Mouse (Mus musculus): ENCODE measurements around the gene Dirc2.

Gene Dirc2

DNA sequence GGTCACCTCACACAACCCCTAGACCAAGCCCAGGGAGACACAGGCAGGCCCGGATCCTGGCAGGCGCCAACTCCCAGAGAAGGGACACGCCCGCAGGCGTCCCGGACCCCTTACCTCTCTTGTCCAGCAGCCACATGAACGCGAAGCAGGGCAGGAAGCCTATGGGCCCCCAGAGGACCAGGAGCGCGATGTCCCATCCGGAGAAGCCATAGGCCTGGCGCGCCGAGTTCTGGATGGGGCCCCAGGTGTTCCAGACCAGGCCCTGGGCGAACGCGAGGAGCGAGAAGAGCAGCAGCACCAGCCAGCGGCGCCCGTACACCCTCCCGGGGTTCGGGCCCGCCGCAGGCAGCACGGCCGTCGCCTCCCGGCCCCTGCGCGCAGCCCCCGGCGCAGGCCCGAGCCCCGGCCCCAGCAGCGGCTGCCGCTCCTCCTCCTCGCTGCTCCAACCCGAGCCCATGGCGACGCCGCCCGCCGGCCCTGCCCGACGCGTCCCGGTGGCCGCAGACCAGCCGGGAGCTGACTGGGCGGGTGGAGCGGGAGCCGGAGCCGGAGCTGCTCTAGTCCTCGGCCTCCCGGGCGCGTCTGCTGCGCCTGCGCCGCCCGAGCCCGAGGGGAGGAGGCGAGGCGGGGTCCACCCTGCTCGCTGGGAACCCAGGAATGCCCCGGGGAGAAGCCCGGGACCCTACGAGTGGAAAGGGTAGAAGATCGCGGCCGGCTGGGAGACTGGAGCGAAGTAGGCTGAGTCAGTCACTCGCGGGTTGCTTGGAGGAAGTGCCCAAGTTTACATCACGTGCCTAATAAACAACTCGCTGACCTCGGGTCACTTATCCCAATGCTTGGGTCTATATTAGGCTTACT, at the start of gene Dirc2:
Gene Dirc2, minus strand, starts transcription at position 572 of the 858 bp plus-strand sequence.
- peak; percentile 75 to 78 for DNase-seq

DNA sequence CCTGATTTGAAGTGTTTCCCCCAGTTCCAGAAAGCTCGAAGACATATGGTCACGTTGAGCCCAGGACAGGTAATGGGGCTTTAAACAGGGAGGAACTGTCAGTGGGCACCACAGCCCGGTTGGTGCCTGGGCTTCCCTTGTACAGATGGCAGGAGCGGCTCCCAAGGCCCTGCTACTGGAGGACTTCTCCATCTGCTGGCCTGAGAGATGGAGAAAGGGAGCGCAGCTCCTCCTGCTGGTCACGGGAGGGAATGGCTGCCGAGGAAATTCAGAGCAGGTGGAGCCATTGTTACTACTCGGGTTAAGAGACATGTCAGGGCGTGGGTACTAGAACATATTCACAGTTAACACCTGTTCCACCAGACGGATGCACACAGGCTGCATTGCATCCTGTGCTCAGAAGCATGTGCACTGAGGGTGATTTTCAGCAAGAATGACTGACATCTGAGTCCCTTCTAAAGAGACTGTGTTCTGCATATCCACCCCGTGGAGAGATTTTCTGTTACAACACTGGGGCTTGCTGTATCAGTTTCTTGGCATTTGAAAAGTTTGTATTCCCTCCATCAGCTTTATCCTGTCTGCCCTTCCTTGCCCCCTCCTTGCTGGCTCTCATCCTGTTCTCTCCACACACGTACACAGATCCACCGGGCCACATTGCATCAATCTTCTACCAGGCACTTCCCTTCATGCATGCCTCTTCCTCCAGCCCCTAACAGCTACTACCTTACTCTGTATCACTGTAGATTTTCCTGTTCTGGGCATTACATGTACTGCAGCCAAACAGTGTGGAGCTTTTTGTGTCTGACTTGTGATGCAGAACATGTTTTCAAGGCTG, 48.3 kb upstream of the Dirc2 start:
- DNase-seq = peak; percentile 78 to 79

DNA sequence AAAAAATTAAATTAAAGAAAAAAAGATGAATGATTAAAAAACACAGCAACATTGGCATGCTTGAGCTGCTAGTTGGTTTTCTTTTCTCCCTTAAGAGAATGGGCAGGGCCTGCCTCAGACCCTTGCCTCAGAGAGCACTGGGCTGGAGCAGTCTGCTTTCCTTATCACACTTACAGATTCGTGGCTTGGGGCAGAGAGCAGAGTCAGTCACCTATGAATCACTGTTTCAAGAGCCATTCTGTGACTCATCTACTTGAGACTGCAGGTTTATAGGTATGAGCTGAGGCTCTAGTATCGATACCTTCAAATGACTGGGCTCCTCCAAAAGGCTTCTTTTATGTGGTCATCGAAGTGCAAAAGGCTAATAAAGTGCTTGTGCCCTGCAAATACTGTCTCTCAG, 44.0 kb upstream of the Dirc2 start:
- no peak for DNase-seq

DNA sequence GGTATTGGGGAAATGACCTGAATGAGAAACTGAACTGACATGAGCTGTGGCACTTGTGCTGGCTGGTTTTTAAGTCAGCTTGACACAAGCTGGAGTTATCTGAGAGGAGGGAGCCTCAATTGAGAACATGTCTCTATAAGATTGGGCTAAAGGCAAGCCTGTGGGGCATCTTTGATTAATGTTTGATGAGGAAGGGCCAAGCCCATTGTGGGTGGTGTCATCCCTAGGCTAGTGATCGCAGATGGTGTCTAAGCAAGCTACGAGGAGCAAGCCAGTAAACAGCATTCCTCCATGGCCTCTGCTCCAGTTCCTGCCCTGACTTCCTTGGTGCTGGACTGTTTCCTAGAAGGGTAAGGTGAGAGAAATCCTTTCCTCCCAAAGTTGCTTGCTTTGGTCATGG, 39.7 kb upstream of the Dirc2 start:
- no peak for DNase-seq

DNA sequence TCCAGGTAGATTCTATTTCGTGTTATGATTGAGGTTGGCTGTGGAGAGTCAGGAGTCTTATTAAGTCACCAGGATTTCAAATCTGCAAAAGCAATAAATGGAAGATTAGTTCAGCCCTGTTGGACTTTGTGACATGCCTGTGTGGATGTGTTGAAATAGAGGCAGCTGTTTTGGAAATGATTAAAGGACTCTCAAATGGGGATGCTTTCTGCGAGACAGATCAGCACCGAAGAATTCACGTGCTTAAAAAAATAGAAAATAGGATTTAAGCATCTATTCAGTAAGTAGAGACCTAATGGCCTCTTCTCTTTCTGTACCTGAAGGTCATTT, 38.5 kb upstream of the Dirc2 start:
- no peak for DNase-seq

DNA sequence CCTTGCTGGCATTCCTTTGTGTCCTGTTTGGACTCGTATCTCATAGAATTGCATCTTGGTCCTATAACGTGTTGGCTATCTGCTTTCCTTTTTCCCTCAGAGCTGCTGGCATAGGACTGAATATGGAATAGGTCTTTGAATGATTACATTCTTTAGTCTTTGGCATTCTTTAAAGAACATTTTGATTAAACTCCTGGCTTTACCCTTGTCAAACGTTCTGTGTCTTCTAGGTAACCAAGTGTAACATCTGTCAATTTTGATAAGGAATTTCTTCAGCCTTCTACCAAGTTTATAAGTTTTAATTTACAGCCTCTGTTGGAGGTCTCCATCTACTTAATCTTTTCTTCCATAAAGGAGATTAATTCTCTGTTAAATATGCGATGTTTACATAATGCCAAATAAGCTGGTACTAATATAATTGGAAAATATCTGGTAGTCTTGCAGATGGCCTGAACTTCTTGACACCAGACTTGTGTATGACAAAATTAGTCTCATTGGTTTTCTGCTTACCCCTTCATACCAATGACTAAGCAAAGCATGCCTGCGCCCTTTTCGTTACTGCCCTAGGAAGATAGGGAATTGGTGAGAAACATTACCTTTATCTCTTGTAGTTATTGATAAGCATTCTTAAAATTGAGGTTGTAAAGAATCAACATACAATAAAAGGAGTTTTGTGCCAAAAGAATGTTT, 38.0 kb upstream of the Dirc2 start:
- no peak for DNase-seq

DNA sequence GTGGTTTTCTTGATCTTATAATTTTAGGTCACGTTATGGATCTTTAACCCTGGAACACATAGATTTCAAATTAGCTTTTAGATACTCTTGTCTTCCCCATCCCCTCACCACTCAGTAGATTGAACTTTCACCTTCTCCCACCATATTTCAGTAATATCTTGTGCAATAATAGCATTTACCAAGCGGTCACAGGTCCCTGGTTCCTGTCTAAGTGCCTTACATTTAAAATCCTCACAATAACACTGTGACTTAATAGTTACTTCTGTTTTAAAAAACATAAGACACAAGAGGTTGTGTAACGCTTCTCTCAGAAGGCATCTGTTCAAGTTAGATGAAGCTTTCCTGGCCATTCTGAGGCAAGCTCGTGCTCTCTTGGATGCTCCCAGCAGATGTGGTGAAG, 34.6 kb upstream of the Dirc2 start:
- no peak for DNase-seq

DNA sequence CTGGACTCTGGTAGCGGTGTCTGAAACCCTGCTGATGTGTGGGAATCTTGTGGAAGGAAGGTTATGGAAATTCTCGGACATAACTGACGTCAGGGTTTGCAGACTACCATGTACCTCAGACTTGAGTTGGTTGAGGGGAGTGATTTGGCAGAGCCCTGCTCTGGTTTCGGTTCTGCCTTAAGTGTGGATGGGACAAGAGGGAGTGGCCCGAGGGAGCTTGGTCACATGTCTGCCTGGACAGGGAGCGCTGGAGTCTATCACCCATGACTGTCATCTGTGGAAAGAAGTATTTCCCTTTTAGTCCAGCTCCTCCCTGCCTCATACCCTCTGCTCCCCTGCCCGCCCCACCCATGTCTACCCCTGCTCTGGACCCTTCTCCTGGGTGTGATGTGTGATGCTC, 33.0 kb upstream of the Dirc2 start:
- DNase-seq = peak; percentile 24 to 52

DNA sequence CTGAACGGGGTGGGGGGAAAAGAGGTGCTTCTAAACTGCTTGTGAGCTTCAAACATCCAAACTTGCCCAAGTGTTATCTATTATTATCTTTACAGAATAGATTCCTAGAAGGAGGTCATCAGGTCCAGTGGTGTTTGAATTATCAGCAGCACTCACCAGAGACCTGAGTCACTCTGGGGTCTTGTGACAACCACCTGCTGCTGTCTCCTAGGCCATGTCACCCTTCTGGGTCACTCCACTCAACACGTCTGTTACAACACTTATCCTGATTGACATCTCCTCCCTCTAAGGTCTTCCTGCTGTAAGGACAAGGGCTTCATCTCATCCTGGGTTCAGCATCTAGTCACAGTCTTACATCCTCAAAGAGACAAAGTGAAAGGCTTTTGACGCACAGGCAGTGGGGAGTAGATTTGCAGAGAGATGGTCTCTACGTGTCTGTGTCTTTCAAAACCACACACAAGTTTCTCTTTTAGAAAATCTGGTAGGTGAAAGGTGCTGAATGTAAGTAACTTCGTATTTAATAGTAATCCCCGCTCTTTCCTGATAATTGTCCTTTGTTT, 22.9 kb upstream of the Dirc2 start:
- DNase-seq = no peak

DNA sequence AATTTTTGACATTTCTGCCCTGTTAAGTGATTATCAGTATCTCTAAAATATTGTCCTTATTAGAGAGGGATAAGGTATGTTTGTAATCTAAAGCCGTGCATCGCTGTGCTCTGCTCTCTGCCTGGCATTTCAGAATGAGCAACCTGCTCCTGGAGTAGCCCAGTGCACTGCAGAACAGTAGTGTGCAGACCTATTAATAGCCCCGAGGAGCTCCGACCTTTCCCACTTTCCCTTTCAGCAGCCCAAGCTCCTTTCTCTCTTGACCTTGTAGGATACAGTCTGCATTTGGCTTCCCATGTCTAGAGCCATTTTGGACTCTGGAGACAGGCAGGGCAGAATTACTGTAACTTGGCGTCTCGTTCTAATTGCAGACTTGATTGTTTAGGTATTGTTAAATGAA, 19.2 kb upstream of the Dirc2 start:
- DNase-seq = no peak

DNA sequence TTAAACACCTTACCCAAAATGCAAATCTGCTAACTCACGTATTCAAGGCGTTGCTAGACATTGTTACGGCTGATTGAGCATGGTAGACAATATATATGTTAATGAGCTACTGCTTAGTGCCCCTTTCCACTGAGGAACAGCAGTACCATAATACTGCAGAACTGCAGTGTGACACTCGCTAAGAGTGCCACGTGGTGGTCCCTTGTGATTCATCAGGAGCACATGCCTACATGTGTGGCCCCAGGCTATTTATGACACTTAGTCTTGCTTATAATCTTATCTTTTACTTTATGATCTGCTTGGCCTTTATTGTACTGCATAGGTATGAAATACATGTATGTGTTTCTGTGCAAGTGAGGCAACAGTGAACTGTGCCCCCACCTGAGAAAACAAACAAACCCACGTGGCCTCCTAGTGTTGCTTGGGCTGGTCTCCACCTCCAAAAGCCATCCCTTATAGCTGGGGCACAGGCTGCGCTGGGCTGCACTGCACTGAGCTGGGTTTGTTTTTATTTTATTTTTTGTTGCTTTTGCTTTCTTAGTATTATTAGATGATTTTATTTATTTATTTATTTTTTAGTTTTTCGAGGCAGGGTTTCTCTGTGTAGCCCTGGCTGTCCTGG, 18.5 kb upstream of the Dirc2 start:
- DNase-seq = no peak

DNA sequence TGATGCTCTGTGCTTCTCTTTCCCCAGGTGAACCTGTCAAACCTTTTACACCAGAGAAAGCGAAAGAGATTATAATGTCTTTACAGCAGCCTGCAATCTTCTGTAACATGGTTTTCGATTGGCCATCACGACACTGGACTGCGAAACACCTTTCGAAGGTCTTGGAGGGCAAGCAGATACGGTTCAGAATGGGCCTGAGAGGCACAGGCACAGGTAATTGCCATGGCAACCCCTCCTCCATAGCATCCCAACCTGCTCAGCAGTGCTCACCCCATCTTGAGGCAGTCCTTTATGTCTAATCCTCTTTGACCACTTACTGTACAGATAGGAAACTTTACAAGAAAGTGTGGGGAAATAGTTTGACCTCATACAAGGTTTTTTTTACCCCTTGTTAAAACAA, 18.0 kb upstream of the Dirc2 start:
- DNase-seq = no peak

DNA sequence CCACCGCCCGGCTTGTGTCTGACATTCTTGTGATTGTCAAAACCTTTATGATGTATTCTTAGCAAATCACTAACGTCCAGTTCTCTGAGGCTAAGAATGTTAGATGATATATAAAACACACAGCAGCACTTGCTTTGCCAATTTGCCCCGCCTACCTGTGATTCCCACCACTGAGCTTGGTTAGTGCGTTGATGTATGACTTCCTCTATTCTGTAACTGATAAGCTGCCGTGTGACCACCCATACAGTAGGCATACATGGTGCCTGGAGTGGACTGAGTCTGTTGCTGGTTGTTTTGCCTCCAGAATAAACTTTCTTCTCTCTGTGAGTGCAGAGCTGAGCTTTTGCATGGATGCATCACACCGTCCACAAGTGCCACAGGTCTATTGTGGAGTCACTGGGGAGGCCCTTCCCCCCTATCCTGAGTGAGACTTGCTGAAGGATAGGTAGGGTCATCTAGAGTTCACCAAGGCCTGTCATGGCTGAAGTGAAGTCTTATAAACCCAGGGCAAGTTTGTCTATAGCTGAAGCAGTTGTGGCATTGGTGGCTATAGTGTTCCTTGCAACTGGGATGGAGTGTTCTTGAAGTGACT, 15.1 kb upstream of the Dirc2 start:
- DNase-seq = no peak

DNA sequence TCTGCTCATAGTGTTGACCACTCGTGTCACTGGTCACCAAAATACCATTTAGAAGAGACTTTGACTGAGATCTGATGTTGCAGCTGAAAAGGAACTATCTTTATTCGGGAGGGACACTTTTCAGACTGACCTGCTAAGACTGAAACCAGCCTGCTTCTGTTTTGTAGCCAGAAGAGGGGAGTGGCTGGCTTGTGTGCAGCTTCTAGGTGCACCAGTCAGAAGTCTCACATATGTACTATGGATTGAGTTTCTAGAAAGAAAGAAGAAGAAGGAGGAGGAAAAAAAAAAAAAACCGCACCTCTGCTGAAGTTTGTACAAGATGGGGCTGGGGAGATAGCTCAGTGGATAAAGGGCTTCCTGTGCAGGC, 14.0 kb upstream of the Dirc2 start:
- DNase-seq = no peak

DNA sequence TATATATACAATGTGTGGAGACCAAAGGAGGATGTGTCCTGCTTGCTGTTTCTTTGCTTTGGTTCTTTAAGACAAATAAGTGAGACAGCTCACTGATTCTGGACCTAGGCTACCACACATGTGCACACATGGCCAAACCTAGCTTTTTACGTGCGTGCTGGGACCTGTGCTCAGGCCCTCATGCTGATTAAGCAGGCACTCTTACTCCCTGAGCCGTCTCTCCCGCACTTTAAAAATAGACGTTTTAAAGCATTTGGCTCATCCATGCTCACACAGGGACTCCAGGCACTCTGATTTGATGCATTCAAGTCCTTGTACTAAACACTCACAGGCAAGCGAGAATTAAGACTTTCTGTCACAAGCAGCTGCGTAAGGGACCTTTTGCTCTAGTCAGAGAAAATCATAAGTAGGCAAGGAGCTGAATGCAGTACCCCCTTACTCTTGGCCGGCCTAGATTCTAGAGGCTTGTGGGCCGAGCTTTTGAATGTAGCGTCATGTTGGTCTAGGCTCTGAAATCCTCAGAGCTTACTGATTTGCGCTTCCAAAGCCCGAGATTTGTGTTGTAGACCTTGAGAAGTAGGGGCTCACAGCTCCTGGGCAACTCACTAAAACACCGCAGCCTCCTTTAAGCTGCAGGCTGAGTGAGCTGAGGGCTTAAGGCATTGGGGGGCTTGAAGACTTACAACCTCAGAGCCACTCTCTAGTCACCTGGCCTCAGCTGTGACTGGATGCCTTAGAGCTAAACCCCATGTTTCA, 13.5 kb upstream of the Dirc2 start:
- no peak for DNase-seq

DNA sequence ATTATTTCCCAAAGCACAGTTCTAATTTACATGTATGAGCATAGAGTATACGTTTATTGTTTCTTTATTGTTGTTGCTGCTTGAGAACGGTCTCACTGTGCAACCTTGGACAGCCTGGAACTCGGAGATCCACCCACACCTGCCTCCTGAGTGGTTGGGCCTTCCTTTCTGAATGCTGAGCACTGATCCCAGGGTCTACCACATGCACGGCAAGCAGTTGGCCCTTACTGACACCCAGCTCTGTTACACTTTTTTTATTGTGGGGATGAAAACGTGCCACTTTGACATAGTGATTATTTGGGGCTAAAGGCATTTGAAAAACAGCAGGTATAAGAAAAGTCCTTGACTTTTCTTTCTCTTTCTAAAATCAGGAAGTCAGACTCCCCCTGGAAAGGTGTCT, 12.5 kb upstream of the Dirc2 start:
- DNase-seq = no peak

DNA sequence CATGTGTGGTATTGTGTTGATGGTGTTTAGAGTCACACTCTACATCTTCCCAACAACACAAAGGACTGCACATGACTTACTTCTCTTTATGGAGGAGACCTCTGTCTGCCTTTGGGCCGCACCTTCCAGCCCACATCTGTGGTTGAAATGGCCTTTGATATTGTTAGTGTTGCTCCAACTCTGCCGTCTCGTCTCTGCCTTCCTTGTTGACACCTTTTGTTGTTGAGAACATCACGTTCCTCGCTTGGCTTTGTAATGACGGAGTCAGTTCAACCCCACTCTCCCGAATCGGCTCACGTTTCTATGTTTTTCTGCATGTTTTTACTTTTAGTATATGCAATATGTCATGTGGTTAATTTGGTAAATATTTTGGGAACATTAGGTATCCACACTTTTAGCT, 11.9 kb upstream of the Dirc2 start:
- DNase-seq = no peak

DNA sequence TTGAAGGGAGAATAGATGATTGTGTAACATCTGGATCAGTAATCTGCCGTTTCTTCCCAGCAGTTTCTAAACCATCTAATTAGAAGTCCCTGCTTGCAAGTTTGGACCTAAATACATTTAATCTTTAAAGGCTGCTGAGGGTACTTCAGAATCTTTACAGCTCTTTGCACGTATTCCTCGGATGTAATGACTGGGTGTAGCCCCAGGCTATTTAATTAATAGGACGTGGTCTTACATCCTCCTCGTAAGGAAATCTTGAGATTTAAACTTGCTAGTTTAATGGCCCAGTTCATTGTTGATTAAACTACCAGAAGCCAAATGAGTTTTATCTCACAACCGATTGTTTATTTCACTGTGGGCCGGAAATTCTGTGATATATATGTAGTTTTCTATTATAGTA, 10.5 kb upstream of the Dirc2 start:
- DNase-seq = no peak

DNA sequence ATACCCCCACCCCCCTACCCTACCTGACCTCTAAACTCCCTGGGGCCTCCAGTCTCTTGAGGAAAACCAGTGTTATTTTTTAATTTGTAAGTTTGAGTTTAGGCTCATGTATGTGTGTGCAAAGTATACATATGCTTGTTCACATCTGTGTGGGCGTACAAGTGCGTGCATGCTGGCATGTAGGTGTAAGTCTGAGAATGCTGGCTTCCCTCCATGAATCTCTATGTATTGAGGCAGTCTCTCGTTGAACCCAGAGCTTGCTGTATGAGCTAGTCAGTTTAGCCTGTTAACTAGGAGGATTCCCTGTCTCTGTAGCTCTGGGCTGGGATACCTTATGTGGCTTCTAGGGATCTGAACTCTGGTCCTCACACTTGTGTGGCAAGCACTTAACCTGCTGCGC, 8.6 kb upstream of the Dirc2 start:
- no peak for DNase-seq

DNA sequence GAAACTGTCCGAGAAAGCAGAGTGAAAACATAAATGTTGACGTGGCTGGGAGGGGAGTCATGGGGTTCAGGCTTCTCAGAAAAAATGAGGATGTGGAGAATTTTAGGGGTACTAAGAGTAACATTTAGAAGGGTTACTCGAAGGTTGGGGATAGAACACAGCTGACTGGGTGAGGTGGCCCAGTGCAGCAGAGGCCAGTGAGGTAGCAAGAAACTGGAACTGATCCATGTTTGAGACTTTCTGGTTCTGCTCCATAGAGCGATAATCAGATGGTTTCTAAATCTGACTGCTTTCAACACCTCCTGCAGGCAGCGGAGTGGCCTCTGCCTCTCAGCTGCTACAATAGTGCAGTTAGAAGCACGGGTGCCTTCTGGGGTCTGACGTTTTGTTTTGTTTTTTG, 7.6 kb upstream of the Dirc2 start:
- DNase-seq = no peak

DNA sequence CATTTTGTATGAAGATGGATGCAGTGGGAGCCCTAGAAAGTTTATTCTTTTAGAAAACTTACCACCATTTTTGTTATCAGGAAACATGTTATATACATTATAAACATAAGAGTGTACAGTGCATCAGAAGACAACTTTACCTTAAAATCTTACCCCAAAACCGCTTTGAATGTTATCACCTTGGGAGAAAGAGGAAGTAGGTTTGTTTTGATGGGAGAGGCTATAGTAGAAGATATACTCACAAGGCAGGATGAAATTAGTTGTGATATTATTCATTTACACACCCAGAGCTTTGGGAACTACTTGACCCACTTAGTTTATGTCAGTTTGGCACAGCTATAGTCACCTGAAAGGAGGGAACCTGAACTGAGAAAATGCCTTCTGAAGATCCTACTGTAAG, 6.7 kb upstream of the Dirc2 start:
- DNase-seq = no peak

DNA sequence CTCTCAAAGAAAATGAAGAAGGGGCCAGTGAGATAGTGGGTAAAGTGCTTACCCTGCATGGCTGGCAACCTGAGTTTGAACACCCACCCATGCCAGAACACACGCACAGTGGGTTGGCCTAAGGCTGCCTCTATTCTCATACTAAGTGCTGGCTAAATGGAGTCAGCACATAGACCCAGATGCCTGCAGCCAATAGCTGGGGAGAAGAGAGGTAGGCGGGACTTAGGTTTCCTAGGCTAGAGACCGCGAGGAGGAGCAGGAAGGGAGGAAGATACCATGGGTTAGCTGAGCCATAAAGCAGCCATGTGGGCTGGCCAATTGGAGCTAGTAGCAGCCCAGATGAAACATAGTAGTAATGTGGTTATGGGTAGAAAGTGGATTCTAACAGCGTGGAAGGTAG, 3.4 kb upstream of the Dirc2 start:
- no peak for DNase-seq
